Mouse (Mus musculus): Measurements from ENCODE around the gene Zic4.

The Zic4 gene

GRCm38 (mm10) chr9:91378411-91379299, 16.4 kb downstream of the Zic4 start:
- no peak for ATAC-seq (ENCODE audit: insufficient number of reproducible peaks, low FRiP score, low TSS enrichment)

GRCm38 (mm10) chr9:91379300-91379635, 17.1 kb downstream of the Zic4 start:
- ATAC-seq (ENCODE audit: insufficient number of reproducible peaks, low FRiP score, low TSS enrichment): no peak

- no peak for ATAC-seq (ENCODE audit: insufficient number of reproducible peaks, low FRiP score, low TSS enrichment)
Observed at GRCm38 (mm10) chr9:91379781-91380457, 17.7 kb downstream of the Zic4 start.

DNA sequence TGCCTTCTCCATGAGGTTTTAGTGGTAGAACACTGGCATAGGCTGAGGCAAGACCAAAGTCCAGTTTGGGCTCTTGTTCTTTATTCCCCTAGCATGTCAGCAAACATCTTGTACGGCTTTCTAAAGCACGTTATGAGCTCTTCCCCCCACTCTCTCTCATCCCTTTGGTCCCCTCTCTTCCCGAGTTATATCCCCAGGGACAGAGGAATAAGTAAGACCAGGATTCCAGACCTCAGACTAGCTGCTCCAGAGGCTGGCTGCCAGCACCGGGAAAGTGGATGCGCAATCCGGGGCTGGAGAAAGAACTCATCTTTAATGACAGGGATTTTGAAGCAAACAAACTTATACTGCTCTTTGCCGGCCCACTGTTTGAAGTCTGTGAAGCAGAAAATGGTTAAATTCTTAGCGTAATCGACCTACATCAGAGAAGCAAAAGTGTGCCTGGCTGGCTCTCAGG, 18.3 kb downstream of the Zic4 start:
- ATAC-seq (ENCODE audit: insufficient number of reproducible peaks, low FRiP score, low TSS enrichment): no peak

GRCm38 (mm10) chr9:91381284-91382110, 19.3 kb downstream of the Zic4 start:
- ATAC-seq (ENCODE audit: insufficient number of reproducible peaks, low FRiP score, low TSS enrichment): peak; percentile 54

DNA sequence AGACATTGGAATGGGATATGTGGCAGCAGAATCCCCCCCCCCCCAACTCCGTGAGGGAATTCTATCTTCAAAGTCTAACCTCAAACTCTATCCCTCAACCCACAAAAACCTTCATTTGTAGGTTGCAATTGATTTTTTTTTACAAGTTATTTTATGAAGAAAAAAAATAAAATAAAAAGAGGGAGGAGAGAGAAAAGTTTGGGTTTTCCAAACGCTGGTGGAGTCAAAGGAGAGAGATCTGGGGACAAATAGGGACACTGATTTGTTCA, 19.8 kb downstream of the Zic4 start:
- no peak for ATAC-seq (ENCODE audit: insufficient number of reproducible peaks, low FRiP score, low TSS enrichment)

- no peak for ATAC-seq (ENCODE audit: insufficient number of reproducible peaks, low FRiP score, low TSS enrichment)
Observed at GRCm38 (mm10) chr9:91382471-91383255, 20.4 kb downstream of the Zic4 start.

DNA sequence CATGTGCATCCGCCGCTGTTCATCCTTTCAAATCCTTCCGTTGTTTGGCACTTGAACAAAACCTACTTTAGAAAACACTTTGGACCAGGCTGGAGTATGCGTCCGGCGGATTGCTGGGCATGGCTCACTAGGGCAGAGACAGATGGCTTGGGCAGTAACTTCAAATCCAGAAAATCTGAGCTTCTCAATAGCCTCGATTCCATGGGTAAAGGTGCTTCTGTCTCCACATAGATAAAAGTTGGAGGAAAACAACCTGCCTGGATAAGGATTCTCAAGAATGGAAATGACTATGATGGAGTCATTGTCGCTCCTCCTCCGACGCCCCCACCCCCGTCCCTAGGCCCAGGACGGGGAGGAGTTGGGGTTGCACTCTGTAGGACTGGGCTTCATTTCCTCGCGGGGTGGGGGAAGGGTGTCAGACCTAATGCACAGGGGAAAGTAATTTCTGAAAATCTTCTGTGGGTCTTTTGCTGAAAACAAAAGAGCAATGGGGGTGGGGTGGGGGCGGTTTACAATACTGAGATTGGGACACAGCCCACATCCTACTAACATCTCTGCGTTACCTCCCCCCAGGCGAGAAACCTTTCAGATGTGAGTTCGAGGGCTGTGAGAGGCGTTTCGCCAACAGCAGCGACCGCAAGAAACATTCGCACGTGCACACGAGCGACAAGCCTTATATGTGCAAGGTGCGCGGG, 21.4 kb downstream of the Zic4 start:
- ATAC-seq (ENCODE audit: insufficient number of reproducible peaks, low FRiP score, low TSS enrichment): peak; percentile 41; the same call in 1 of the 2 replicates

DNA sequence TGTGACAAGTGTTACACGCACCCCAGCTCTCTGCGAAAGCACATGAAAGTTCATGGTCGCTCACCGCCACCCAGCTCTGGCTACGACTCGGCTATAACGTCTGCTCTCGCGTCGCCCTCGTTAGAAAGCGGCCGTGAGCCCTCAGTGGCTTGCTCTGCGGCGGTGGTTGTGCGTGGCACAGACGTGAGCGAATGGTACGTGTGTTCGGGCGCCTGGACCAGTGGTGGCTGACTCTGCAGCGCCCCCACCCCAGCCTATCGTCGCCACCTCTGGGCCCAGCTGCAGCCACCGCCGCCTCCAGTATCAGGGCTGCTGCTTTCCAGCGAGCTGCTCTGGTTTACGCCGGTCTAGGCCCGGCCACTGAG, 21.9 kb downstream of the Zic4 start:
- ATAC-seq (ENCODE audit: insufficient number of reproducible peaks, low FRiP score, low TSS enrichment): no peak

DNA sequence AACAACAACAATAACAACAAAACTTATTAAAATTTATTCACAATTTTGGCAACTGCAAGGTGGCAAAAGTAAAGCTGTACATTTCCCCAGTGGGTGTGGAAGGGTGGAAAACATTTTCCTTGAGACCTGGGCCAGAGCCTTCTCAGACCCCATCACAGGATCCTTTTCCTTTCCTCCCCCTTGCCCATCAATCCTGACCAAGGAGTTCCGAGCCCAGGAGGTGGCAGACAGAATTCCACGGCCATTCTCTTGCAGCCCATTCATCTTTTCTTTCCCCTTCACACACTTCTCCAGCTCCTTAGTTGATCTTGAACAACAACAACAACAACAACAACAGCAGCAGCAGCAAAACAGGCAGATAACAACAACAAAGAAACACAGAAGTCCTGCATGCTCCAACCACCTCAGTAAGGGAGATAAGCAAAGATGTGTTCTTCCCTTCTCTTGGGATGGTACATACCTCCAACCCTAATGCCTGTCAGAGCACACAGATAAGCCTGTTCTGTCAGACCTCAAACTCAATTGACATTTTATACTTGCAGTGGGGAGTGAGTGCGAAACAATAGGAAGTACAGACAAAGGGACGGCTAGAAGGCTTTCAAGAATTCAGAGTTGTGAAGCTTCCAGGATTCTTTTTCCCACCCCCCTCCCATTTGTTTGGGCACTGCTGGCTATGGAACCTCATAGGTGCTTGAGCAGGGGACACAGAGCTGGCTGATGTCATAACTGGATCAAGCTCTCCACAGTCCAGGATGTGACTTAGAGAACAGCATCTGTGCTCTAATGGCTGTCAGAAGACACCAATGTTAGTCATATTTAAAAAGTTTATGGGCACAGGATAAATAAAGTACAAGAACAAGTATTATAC, 22.7 kb downstream of the Zic4 start:
- ATAC-seq (ENCODE audit: insufficient number of reproducible peaks, low FRiP score, low TSS enrichment): no peak

DNA sequence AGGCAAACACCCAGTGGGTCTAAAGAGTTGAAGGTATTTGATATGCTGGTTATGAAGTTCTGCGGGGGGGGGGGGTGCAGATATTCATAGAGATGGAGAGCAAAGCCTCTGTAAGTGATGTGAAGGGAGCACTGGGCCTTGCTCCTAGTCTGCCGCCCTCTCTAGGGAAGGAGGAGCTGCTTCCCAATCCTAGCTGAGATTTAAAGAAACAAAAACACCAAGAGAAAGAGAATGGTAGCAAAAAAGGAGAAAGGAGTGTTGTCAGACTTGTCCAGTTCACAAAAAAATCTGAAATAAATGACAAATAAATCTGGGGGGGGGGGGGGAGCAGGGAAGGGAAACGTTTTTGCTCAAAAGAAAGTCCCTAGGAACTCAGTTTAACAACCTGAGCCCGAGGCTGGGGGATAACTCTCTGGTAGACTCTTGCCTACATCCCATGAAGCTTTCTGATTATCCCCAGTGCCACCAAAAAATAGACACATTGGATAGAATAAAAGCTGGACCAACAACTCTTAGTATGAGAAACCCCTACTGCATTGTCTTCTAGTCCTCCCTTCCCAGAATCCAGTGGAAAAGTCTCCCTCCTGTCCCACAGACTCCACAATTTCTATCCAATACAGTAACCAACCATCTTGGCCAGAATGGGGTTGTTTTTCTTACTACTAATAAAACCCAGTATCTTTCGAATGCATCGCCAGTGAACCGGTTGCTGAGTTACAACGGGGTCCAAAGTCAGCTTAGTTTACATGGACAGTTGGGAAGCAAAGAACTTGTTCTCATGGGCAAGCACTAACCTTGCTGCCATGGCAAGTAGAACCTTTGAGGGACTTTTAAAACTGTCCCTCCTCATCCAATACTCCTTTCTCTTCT, 23.6 kb downstream of the Zic4 start:
- ATAC-seq (ENCODE audit: insufficient number of reproducible peaks, low FRiP score, low TSS enrichment): no peak

DNA sequence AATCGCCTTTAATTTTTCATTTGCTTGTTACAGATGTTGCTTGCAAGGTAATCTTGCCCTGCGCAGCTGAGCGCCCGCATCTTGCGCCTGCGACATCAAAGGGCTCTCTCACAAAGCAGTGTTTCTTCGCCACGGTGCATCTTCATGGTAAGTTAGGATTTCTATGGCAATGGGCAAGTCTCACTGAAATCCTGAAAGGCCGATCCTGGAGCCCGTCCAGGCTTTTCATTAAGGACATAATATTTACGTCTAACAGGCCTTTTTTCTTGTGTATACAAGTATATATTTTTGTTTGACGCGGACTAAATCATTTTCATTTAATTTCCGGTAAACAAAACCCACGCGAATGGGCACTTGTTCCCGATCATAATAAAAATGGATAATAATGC, 24.3 kb downstream of the Zic4 start:
- ATAC-seq (ENCODE audit: insufficient number of reproducible peaks, low FRiP score, low TSS enrichment): no peak

DNA sequence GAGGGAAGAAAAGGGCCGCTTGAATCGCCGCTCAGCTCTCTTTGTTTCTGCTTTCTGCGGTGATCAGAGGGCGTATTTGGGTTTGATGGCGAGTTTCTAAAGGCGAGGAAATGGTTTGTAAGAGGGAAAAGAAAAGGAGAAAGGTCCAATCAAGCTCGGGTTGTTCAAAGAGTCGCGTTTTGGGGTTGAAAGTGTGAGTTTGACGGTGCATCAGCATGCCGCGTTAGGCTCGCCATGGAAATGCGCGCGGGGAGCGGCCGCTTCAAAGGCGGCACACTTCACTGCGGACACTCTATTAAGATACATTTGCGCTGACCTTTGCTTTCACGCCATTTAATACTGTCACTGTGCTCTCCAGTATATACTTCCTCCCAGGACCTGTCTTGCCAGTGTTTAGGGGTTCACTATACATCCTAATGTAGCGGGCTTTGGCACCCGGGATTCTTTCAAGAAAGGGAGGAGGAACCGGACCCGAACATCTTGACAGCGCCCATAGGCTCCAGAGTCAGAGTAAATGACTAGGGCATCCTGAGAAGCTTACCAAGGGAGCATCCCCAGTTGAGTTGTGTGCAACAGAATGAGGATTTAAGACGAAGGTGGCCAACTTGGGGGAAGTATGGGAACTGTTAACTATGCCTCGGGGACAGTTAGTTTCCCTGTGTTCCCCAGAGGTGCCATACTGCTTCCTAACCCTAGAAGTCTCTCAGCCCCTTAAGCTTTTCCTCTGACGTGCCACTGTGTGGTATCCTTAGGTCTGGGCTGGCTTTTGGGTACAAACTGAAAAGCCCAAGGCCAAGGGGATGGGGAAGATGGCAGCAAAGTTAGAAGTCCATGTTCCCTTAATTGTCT, 24.9 kb downstream of the Zic4 start:
- no peak for ATAC-seq (ENCODE audit: insufficient number of reproducible peaks, low FRiP score, low TSS enrichment)

DNA sequence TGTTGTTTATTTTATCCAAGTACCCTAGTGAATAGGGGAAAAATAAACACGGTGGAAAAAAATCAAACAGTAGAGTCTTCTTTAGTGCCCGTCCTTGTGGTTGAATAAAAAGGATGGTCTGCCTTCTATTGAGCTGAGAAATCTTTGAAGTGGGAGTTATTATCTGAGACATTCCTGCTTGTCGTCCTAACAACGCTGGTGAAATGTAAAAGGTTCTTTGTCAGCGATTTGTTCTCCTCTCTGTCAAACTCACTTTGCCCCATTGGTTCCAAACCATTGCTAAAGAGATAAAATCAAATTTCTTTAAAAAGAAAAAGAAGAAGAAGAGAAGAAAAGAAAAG, 25.5 kb downstream of the Zic4 start:
- no peak for ATAC-seq (ENCODE audit: insufficient number of reproducible peaks, low FRiP score, low TSS enrichment)

GRCm38 (mm10) chr9:91388173-91388572, 26.0 kb downstream of the Zic4 start:
- ATAC-seq (ENCODE audit: insufficient number of reproducible peaks, low FRiP score, low TSS enrichment): no peak

DNA sequence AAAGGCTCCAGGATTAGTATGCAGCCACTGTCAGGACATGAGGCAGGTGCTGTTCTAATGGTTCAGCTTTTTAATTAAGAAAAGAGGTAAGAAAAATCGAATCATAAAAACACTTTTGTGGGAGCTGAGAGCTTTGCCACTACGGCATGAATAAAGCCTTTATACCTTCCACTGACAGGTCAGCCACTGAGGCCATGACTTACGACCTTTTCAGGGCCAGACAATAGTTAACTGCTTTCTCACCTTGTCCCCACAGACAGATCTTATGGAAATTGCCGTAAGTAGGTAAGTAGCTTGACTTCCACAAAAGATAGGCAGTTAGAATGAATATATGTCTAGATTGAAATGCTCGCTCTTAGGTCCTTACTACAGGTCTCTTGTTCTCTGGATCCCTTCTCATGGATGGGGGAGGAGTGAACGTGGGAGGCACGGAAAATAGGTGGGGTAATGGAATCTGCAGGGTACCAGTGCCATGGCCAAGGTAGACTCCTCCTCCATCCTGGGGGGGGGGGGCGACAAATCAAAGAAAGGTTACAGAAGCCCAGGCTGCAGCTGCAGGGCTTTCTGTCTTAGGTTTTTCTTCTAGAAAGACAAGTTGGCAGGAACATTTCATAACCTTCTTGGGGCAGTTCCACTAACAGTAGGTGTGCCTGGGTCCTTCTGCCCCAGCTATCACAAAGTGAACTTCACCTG, 31.3 kb downstream of the Zic4 start:
- no peak for ATAC-seq (ENCODE audit: insufficient number of reproducible peaks, low FRiP score, low TSS enrichment)

GRCm38 (mm10) chr9:91394211-91394646, 32.0 kb downstream of the Zic4 start:
- no peak for ATAC-seq (ENCODE audit: insufficient number of reproducible peaks, low FRiP score, low TSS enrichment)

Measured in cerebellum, adult (tissue).